Mouse (Mus musculus) C2C12 (cell line): ENCODE measurements at regions not wholly inside any gene's neighbourhood (a gene's known extent, or its start where the extent isn't known, plus 50 kb on each side); places are given as distances from the start of the nearest gene placed in this dataset.

Experiments used
- CTCF ChIP-seq: IDR thresholded peaks from one replicate; pipeline ENCODE4 v1.5.1; 2011; ENCODE audit not compliant: control insufficient read depth, insufficient read depth, insufficient read length
- MAX ChIP-seq: IDR thresholded peaks from one replicate; pipeline ENCODE4 v1.6.1; 2011; ENCODE audit warnings: mild to moderate bottlenecking, control low read depth

- TF ChIP-seq CTCF (no peak), MAX (no peak)
Measured at GRCm38 (mm10) chr15:36943492-36944112, 64.0 kb downstream of the Zfp706 start.
